Mouse (Mus musculus) CH12.LX (cell line): ENCODE data around the gene Sgip1.

Source experiments
- CTCF ChIP-seq, 2 experiments: IDR thresholded peaks in 1 of 2; conservative IDR thresholded peaks in 1 of 2; 2 replicates each; pipeline ENCODE4 v1.5.1; 2011 to 2012; ENCODE audit warnings: low read depth in 2 of 2, low read length in 2 of 2, improper control_type of control experiment in 1 of 2, inconsistent platforms in 1 of 2, mild to moderate bottlenecking in 1 of 2, moderate library complexity in 1 of 2
- EP300 ChIP-seq: IDR thresholded peaks from 2 replicates; pipeline ENCODE4 v1.6.1; 2011; ENCODE audit warnings: low read length, improper control_type of control experiment
- MAX ChIP-seq: IDR thresholded peaks from 2 replicates; pipeline ENCODE4 v1.6.1; 2011; ENCODE audit warnings: low read length, improper control_type of control experiment
- MEF2A ChIP-seq: IDR thresholded peaks from 2 replicates; pipeline ENCODE4 v1.6.1; 2014; ENCODE audit warnings: low read depth, mild to moderate bottlenecking, inconsistent platforms, low read length, improper control_type of control experiment, borderline replicate concordance
- MXI1 ChIP-seq: IDR thresholded peaks from 2 replicates; pipeline ENCODE4 v1.6.1; 2011; ENCODE audit warnings: mild to moderate bottlenecking, low read depth, low read length, improper control_type of control experiment
- NELFE ChIP-seq: IDR thresholded peaks from 2 replicates; pipeline ENCODE4 v1.6.1; 2011; ENCODE audit warnings: low read depth, low read length, improper control_type of control experiment
- POLR2A ChIP-seq: IDR thresholded peaks from 2 replicates; pipeline ENCODE4 v1.6.1; 2011; ENCODE audit warnings: low read depth, mild to moderate bottlenecking, improper control_type of control experiment, low read length
- POLR2AphosphoS2 ChIP-seq: IDR thresholded peaks from 2 replicates; pipeline ENCODE4 v1.6.1; 2011; ENCODE audit warnings: low read depth, low read length, improper control_type of control experiment
- TCF12 ChIP-seq: IDR thresholded peaks from 2 replicates; pipeline ENCODE4 v1.6.1; 2014; ENCODE audit warnings: low read depth, mild to moderate bottlenecking, inconsistent platforms, low read length, improper control_type of control experiment
- ZC3H11A ChIP-seq: IDR thresholded peaks from 2 replicates; pipeline ENCODE4 v1.6.1; 2012; ENCODE audit warnings: low read depth, mild to moderate bottlenecking, inconsistent platforms, low read length, improper control_type of control experiment
- ZKSCAN1 ChIP-seq: IDR thresholded peaks from 2 replicates; pipeline ENCODE4 v1.6.1; 2012; ENCODE audit warnings: low read depth, inconsistent platforms, low read length, improper control_type of control experiment, borderline replicate concordance

DNA sequence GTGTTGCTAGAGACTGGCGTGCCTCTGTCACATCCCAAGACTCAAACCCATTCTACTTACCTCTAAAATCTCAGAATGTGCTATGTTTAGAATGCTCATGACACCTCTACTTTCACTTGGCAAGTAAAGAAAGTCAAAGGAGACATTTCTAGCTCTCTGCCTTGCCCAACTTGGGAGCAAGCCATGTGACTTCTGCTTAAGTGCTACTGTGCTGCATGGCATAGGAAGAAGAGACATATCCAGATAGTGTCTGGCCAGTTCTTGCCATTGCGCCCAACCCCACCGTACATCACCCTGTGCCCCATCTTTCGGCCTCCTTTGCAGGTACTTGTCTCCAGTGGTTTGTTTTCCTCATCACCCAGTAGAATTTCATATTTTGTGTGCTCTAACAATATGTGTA, 60.8 kb downstream of the Sgip1 start:
- TF ChIP-seq POLR2A = no peak
- 0 out of 2 replicates have a peak, but pooled peaks have one; percentile 41 for TF ChIP-seq MEF2A
- no peak for TF ChIP-seq MXI1
- TF ChIP-seq MAX = no peak
- TF ChIP-seq ZKSCAN1 = no peak
- no peak for TF ChIP-seq POLR2AphosphoS2
- no peak for TF ChIP-seq EP300
- TF ChIP-seq CTCF (conservative IDR thresholded peaks at IDR 0.05 in 1 of 2, IDR thresholded peaks at IDR 0.05 in 1 of 2; ENCODE audit: low read depth in 2 of 2, low read length in 2 of 2) = no peak
- no peak for TF ChIP-seq ZC3H11A
- no peak for TF ChIP-seq TCF12
- TF ChIP-seq NELFE = no peak
